In the genomic region with DNA sequence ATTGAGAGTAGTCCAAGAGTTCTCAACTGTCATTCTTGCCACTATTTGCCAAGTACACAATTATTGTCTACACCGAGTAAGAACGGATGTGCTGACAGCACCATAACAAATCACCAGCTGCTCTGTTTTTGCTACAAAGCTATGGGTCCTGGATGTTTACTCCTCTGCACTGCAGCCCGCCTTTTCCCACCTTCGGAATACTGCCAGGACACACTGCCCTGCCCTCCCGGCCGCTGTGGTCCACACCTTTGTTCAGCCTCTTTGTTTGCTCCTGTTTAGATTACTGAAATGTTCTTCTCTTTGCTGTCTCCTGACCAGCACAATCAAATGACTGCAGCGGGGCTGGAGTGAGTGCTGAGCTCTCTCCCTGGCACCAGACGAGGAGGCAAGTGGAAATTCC, we compare ENCODE assay signal across 8 mouse cellular contexts. TPM values are rescaled to one million over a fixed set of nuclear protein-coding genes. Genes with fewer than 3 reads are reported as not detected.
DNase-seq lines count a peak whose midpoint lies in the region; ATAC-seq lines count a peak whose summit lies in the region.

No protein-coding gene starts in this region.

- no peak overlapping the region for H3K9ac ChIP-seq in hindbrain, embryonic 13.5 days

- WGBS in hindbrain, embryonic 13.5 days, result 70% methylated on average over 8 of the region's 8 CpGs
- WGBS in hindbrain, embryonic 10.5 days, result 80% methylated on average over 8 of the region's 8 CpGs

- H3K9me3 ChIP-seq in hindbrain, embryonic 13.5 days, result no peaks in the 10 kb centered on the region
- H3K9me3 ChIP-seq in hindbrain, embryonic 10.5 days, result no peaks in the 10 kb centered on the region

- no peaks in the 10 kb centered on the region for H3K27me3 ChIP-seq in hindbrain, embryonic 13.5 days
- H3K27me3 ChIP-seq in hindbrain, embryonic 10.5 days (ENCODE audit: insufficient read depth, poor library complexity, severe bottlenecking), result no peaks in the 10 kb centered on the region

- H3K36me3 ChIP-seq in hindbrain, embryonic 13.5 days, result peaks cover 47% of the 10 kb centered on the region
- peaks cover 92% of the 10 kb centered on the region for H3K36me3 ChIP-seq in hindbrain, embryonic 10.5 days

- no peak overlapping the region for H3K4me2 ChIP-seq in hindbrain, embryonic 13.5 days

- ATAC-seq in hindbrain, embryonic 13.5 days (ENCODE audit: low FRiP score), result no peak

- DNase-seq in hindbrain, embryonic 10.5 days (ENCODE audit: low spot score), result no peak
- peak; percentile 32 to 45 for DNase-seq in heart, adult 18-20 months
- peak; percentile 35 to 38 for DNase-seq in kidney, adult 8-10 months
- peak; percentile 68 to 89 for DNase-seq in lung, postnatal 4 days
- DNase-seq in T-cell, adult 2 months (ENCODE audit: low spot score), result no peak
- no peak for DNase-seq in left cerebral cortex, adult 18-20 months (ENCODE audit: low spot score in 2 of 2)
- no peak for DNase-seq in spleen, postnatal 4 days (ENCODE audit: low spot score in 2 of 2)

- H3K27ac ChIP-seq in hindbrain, embryonic 13.5 days, result peak overlapping the region; percentile 14; the same call in 1 of the 2 replicates
- no peak overlapping the region for H3K27ac ChIP-seq in hindbrain, embryonic 10.5 days

- H3K4me1 ChIP-seq in hindbrain, embryonic 13.5 days (replicated peaks), result no peaks in the 10 kb centered on the region
- no peaks in the 10 kb centered on the region for H3K4me1 ChIP-seq in hindbrain, embryonic 10.5 days (replicated peaks)

- H3K4me3 ChIP-seq in hindbrain, embryonic 13.5 days, result no peak overlapping the region
- H3K4me3 ChIP-seq in hindbrain, embryonic 10.5 days, result no peak overlapping the region

RNA-seq across cellular contexts. Expression of a gene that starts 57.2 kb away (rescaled TPM):
- polyA plus RNA-seq in hindbrain, embryonic 13.5 days (2015; fragmentation: Nextera tagmentation; extraction: Ambion mirVana), result 6.1 and 6.7 TPM in 2 replicates
- polyA plus RNA-seq in hindbrain, embryonic 10.5 days (2016; fragmentation: Nextera tagmentation; extraction: Ambion mirVana), result 0.67 and 0.81 TPM in 2 replicates
- total RNA-seq in heart, adult 18-20 months (2021), result 1 to 10 TPM; 4.0 to 7.0 TPM
- total RNA-seq in left cerebral cortex, adult 18-20 months (2021), result 1 to 10 TPM; 7.7 to 9.2 TPM

Comparison
In these comparisons a context has a peak if more than half of its experiments do, and no peak if none do; other contexts are left out.
1. DNase-seq: peak in heart, adult 18-20 months (2 of 2), kidney, adult 8-10 months (2 of 2) and lung, postnatal 4 days (2 of 2); none in hindbrain, embryonic 10.5 days (single experiment), T-cell, adult 2 months (single experiment), left cerebral cortex, adult 18-20 months (0 of 2) and spleen, postnatal 4 days (0 of 2).